Mouse (Mus musculus) forebrain, embryonic 14.5 days (tissue): ENCODE measurements at regions not wholly inside any gene's neighbourhood (a gene's known extent, or its start where the extent isn't known, plus 50 kb on each side); places are given as distances from the start of the nearest gene placed in this dataset.
A peak's percentile ranks its signal among the peaks of the same experiment; 100 is the strongest.

ENCODE experiments used
- ATAC-seq: fragments of 200-750 bp; cut with Nextera tagmentation; 2 replicates; pipeline ENCODE4 v1.8.0; 2017; ENCODE audit warnings: mild to moderate bottlenecking, moderate library complexity
- DNase-seq: peaks from one replicate; pipeline ENCODE4 v3.0.0-alpha.2; 2015; ENCODE audit warnings: low spot score
- H3K27ac ChIP-seq: fragments of 300-500 bp; sonication (generic); 2 replicates; pipeline ENCODE4 v1.5.1; 2014; ENCODE audit warnings: low read depth, mild to moderate bottlenecking, control low read depth, low read length, moderate library complexity
- H3K27me3 ChIP-seq: fragments of 300-500 bp; sonication (generic); replicated peaks from 2 replicates; pipeline ENCODE4 v1.6.1; 2014; ENCODE audit warnings: low read length, control low read depth, mixed read lengths; ENCODE audit not compliant: control insufficient read depth, insufficient read depth
- H3K36me3 ChIP-seq: fragments of 300-500 bp; sonication (generic); 2 replicates; pipeline ENCODE4 v1.6.1; 2014; ENCODE audit warnings: low read length, control low read depth; ENCODE audit not compliant: control insufficient read depth, insufficient read depth
- H3K4me1 ChIP-seq: fragments of 300-500 bp; sonication (generic); 2 replicates; pipeline ENCODE4 v1.6.1; 2014; ENCODE audit warnings: antibody characterized with exemption, low read length, control low read depth; ENCODE audit not compliant: control insufficient read depth, insufficient read depth
- H3K4me2 ChIP-seq: fragments of 300-500 bp; sonication (generic); 2 replicates; pipeline ENCODE4 v1.6.1; 2014; ENCODE audit warnings: mild to moderate bottlenecking, control low read depth, low read length
- H3K4me3 ChIP-seq: fragments of 300-500 bp; sonication (generic); 2 replicates; pipeline ENCODE4 v1.5.1; 2014; ENCODE audit warnings: low read depth, low read length, control low read depth
- H3K9ac ChIP-seq: fragments of 300-500 bp; sonication (generic); 2 replicates; pipeline ENCODE4 v1.6.1; 2014; ENCODE audit warnings: mild to moderate bottlenecking, low read length, control low read depth, moderate library complexity
- H3K9me3 ChIP-seq: fragments of 300-500 bp; sonication (generic); replicated peaks from 2 replicates; pipeline ENCODE4 v1.6.1; 2016; ENCODE audit warnings: low read length, control low read depth, mixed read lengths; ENCODE audit not compliant: control insufficient read depth
- WGBS: fragments of 180-500 bp; shearing (Covaris S2); extraction: QIAGEN DNeasy Blood & Tissue Kit; methylation state at CpG from one replicate; pipeline ENCODE4 v1.1.7; 2014; 5-methylcytosine and 5-hydroxymethylcytosine counted together

DNA sequence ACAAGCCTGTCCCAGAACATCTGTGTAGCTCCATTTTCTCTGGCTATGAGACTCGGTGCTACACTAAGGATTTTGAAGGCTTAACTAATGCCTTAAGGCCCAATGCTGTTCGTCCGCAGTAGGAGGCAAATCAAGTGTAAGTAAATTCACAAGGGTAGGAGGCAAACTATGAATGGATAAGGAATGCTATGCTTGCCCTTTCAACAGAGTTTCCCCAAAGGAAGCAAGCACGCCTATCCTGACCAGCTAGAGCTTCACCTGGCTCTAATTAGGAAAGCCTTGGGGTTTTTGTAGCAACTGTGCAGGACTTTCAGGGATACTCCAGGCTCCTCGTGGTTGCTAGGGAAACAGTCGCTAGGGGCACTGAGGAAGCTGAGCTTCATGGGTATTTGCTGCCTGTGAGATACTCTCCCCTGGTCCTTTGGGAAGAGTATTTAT, 532.4 kb upstream of the Pbx1 start:
- Histone ChIP-seq H3K9me3 (no peaks in the 10 kb centered on the region), H3K4me1 (peaks cover 7% of the 10 kb centered on the region; the same call in 1 of the 2 replicates), H3K36me3 (no peaks in the 10 kb centered on the region), H3K27ac (no peak overlapping the region), H3K9ac (no peak overlapping the region), H3K4me2 (no peak overlapping the region), H3K4me3 (no peak overlapping the region), H3K27me3 (no peaks in the 10 kb centered on the region)
- ATAC-seq = no peak
- peak; percentile 51 for DNase-seq
- 9% methylated on average over 6 of the region's 6 CpGs for WGBS

DNA sequence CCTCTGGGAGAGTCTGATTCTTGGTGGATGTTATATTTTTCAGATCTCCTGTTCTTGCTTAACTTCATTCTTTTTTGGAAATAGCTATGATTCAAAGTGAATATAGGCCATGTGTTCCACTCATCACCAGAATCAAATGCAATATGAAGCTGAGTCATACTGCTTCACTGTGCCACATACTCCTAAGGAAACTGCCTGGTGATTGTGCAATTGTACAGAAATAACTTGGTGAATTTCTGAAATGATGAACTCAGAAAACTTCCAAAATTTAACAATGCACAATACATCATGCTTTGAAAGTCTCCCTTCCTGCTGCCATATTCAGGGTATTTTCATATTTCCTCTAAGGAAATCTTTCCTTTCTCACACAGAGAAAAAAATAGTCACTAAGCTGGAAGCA, 518.9 kb upstream of the Pbx1 start:
- H3K9ac ChIP-seq = no peak overlapping the region
- H3K9me3 ChIP-seq = no peaks in the 10 kb centered on the region; the same call in 1 of the 2 replicates
- H3K27me3 ChIP-seq = no peaks in the 10 kb centered on the region
- no peaks in the 10 kb centered on the region for H3K4me1 ChIP-seq
- no peak overlapping the region for H3K4me2 ChIP-seq
- no peak for ATAC-seq
- no peak overlapping the region for H3K4me3 ChIP-seq
- no peak for DNase-seq
- no peaks in the 10 kb centered on the region for H3K36me3 ChIP-seq
- H3K27ac ChIP-seq = no peak overlapping the region

DNA sequence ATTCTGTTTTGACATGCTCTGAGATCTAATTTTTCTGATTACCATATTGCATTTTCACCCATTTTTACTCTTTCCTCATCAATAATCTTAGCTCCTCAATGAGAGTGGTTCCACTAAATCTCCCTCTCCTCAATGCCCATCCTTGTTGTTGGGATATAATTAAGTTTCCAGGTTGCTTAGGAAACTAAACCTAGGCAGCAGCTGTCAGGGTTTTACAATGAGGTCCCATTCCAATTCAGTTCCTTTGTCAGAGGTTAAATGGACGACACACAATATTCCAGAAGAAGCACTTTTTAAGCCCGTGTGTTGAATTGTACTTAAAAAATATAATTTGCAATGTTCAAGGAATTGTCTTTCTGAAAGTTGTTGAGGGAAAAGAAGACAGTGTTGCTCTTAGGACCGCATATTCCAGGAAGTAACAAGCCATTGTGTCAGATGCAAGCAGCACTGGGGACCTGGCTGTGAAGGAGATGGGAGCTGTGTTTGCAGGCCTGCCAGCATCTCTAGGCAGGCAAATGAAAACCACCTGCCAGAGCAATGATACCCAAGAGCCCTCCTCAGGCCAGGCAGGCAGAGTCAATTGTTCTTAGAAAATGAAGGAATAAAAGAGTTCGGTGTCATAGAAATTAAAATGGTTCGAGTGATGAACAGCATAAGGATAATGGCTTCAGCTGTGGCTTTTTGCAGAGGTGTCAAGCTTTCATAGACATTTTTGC, 492.2 kb upstream of the Pbx1 start:
- H3K27me3 ChIP-seq = no peaks in the 10 kb centered on the region
- H3K4me3 ChIP-seq = no peak overlapping the region
- H3K9ac ChIP-seq = no peak overlapping the region
- ATAC-seq = no peak
- H3K36me3 ChIP-seq = no peaks in the 10 kb centered on the region
- 21% methylated on average over 5 of the region's 5 CpGs for WGBS
- DNase-seq = peak; percentile 22
- H3K4me1 ChIP-seq = peaks cover 6% of the 10 kb centered on the region
- H3K27ac ChIP-seq = 0 out of 2 replicates have a peak overlapping the region, but pooled peaks have one; percentile 6
- no peaks in the 10 kb centered on the region for H3K9me3 ChIP-seq
- H3K4me2 ChIP-seq = no peak overlapping the region

DNA sequence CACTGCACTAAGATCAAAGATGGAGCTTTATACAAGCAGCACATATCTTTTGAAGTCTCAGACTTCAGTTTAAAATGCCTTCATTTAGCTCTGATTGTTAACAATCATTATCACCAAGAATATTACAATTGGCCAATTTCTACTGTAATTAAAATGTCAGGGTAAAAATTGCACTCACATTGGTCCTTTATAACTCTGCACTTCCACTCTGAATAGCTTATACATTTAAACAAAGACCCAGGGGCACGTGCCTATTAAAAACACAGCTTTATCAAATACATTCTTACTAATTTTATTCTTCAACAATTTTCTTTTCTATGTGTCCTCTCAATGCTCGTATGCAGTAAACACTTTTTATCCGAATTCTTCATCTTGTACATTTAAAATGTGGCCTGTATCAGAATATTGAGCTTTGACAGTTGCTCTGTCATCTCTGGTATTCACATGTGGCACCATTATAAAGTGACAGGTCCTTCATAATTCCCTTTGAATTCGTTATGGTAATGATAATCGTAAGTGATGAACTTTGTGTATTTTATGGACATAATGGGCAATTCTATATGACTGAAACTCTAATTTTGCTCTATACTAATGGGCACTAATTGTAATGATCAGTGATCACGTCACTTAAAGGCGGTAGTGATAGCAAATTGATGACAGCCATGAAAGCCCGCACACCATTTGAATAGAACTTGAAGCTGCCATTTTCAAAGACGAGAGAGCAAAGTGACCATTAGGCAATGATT, 486.4 kb upstream of the Pbx1 start:
- WGBS = 70% methylated on average over 9 of the region's 9 CpGs
- Histone ChIP-seq H3K27ac (no peak overlapping the region), H3K27me3 (no peaks in the 10 kb centered on the region), H3K4me2 (no peak overlapping the region), H3K36me3 (no peaks in the 10 kb centered on the region), H3K4me1 (no peaks in the 10 kb centered on the region), H3K4me3 (no peak overlapping the region), H3K9ac (no peak overlapping the region), H3K9me3 (no peaks in the 10 kb centered on the region)
- ATAC-seq (peak; percentile 62; the same call in 1 of the 2 replicates), DNase-seq (peak; percentile 44)

GRCm38 (mm10) chr1:168908684-168909175, 476.7 kb upstream of the Pbx1 start:
- peak; percentile 94 for DNase-seq
- Histone ChIP-seq H3K27me3 (no peaks in the 10 kb centered on the region), H3K4me2 (peak overlapping the region; percentile 10; the same call in 1 of the 2 replicates), H3K36me3 (no peaks in the 10 kb centered on the region), H3K9ac (no peak overlapping the region), H3K4me3 (no peak overlapping the region), H3K9me3 (no peaks in the 10 kb centered on the region), H3K27ac (peak overlapping the region; percentile 55; the same call in 1 of the 2 replicates), H3K4me1 (peaks cover 9% of the 10 kb centered on the region; the same call in 1 of the 2 replicates)
- 3% methylated on average over 4 of the region's 4 CpGs for WGBS
- ATAC-seq = peak; percentile 95

GRCm38 (mm10) chr1:168908192-168908591, 476.1 kb upstream of the Pbx1 start:
- no peak overlapping the region for H3K9ac ChIP-seq
- ATAC-seq (peak; percentile 61), DNase-seq (peak; percentile 65)
- no peak overlapping the region for H3K4me3 ChIP-seq
- H3K36me3 ChIP-seq = no peaks in the 10 kb centered on the region
- no peaks in the 10 kb centered on the region for H3K9me3 ChIP-seq
- H3K27me3 ChIP-seq = no peaks in the 10 kb centered on the region
- H3K4me2 ChIP-seq = peak overlapping the region; percentile 10; the same call in 1 of the 2 replicates
- 27% methylated on average over 6 of the region's 6 CpGs for WGBS
- peak overlapping the region; percentile 55; the same call in 1 of the 2 replicates for H3K27ac ChIP-seq
- H3K4me1 ChIP-seq = peaks cover 9% of the 10 kb centered on the region; the same call in 1 of the 2 replicates

- 91% methylated on average over 2 of the region's 2 CpGs for WGBS
- H3K27me3 ChIP-seq = no peaks in the 10 kb centered on the region
- H3K9ac ChIP-seq = no peak overlapping the region
- no peak overlapping the region for H3K27ac ChIP-seq
- DNase-seq = no peak
- H3K9me3 ChIP-seq = no peaks in the 10 kb centered on the region
- no peak overlapping the region for H3K4me2 ChIP-seq
- no peak overlapping the region for H3K4me3 ChIP-seq
- ATAC-seq = no peak
- no peaks in the 10 kb centered on the region for H3K36me3 ChIP-seq
- H3K4me1 ChIP-seq = no peaks in the 10 kb centered on the region
Measured at GRCm38 (mm10) chr1:168898483-168898882, 466.4 kb upstream of the Pbx1 start.

- Histone ChIP-seq H3K9me3 (no peaks in the 10 kb centered on the region), H3K27ac (no peak overlapping the region), H3K4me1 (no peaks in the 10 kb centered on the region), H3K4me2 (no peak overlapping the region), H3K4me3 (no peak overlapping the region), H3K9ac (no peak overlapping the region), H3K27me3 (no peaks in the 10 kb centered on the region), H3K36me3 (no peaks in the 10 kb centered on the region)
- DNase-seq = no peak
- WGBS = 84% methylated on average over 3 of the region's 3 CpGs
- no peak for ATAC-seq
Measured at GRCm38 (mm10) chr1:168861577-168861976, 429.5 kb upstream of the Pbx1 start.

DNA sequence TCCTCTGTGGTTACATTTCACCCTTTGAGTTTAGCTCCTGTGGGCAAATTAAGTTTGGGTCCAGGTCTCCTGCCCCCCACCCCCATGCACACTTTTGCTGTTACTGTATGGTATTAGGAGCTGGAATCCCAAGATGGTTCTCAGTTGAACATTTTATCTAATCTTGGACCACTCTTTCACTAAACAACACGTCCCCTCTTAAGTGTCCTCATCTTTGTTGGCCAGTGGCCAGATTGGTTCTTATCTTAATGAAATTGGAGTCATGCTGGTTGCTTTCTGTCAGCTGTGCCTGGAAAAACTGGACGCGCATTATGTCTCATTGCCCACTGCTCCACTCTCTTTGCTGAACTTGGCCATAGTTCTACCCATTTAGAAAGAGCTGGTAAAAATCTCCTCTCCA, 391.1 kb upstream of the Pbx1 start:
- DNase-seq (no peak), ATAC-seq (no peak)
- 83% methylated on average over 3 of the region's 3 CpGs for WGBS
- Histone ChIP-seq H3K9me3 (no peaks in the 10 kb centered on the region), H3K4me1 (no peaks in the 10 kb centered on the region), H3K9ac (no peak overlapping the region), H3K36me3 (no peaks in the 10 kb centered on the region), H3K4me2 (no peak overlapping the region), H3K27me3 (no peaks in the 10 kb centered on the region), H3K27ac (no peak overlapping the region), H3K4me3 (no peak overlapping the region)
